Mouse (Mus musculus): ENCODE measurements at regions not wholly inside any gene's neighbourhood (a gene's known extent, or its start where the extent isn't known, plus 50 kb on each side); places are given as distances from the start of the nearest gene placed in this dataset.
A peak's percentile ranks its signal among the peaks of the same experiment; 100 is the strongest.

GRCm38 (mm10) chr8:128003881-128004286, 354.5 kb upstream of the Nrp1 start:
- ATAC-seq (ENCODE audit: insufficient number of reproducible peaks, insufficient read depth, low FRiP score, low read depth), result no peak
- Histone ChIP-seq H3K27me3 (ENCODE audit: control insufficient read depth, insufficient read depth, low read length) (no peaks in the 10 kb centered on the region), H3K4me2 (ENCODE audit: low read length) (no peak overlapping the region), H3K4me1 (ENCODE audit: control insufficient read depth in 2 of 2, insufficient read depth in 2 of 2, low read length in 2 of 2) (peaks cover 0 to 11% of the 10 kb centered on the region in 2 experiments; a peak in 2 of 4 replicates), H3K36me3 (ENCODE audit: control insufficient read depth, insufficient read depth, low read length) (no peaks in the 10 kb centered on the region), H3K9ac (ENCODE audit: low read length) (no peak overlapping the region), H3K9me3 (ENCODE audit: control insufficient read depth, low read length) (no peaks in the 10 kb centered on the region), H3K27ac (replicated peaks in 1 of 2; ENCODE audit: control insufficient read depth in 1 of 2, insufficient read depth in 1 of 2, low read depth in 2 of 2, low read length in 2 of 2) (no peak overlapping the region), H3K4me3 (ENCODE audit: control insufficient read depth in 1 of 2, insufficient read depth in 1 of 2, low read depth in 1 of 2, low read length in 2 of 2) (no peak overlapping the region)
- WGBS, result 79% methylated on average over 3 of the region's 3 CpGs

GRCm38 (mm10) chr8:128009393-128010010, 348.9 kb upstream of the Nrp1 start:
- ATAC-seq (ENCODE audit: insufficient number of reproducible peaks, insufficient read depth, low FRiP score, low read depth), result no peak
- no peak overlapping the region for H3K9ac ChIP-seq (ENCODE audit: low read length)
- no peak overlapping the region for H3K4me3 ChIP-seq (ENCODE audit: control insufficient read depth in 1 of 2, insufficient read depth in 1 of 2, low read depth in 1 of 2, low read length in 2 of 2)
- H3K36me3 ChIP-seq (ENCODE audit: control insufficient read depth, insufficient read depth, low read length), result no peaks in the 10 kb centered on the region
- H3K4me2 ChIP-seq (ENCODE audit: low read length), result no peak overlapping the region
- H3K9me3 ChIP-seq (ENCODE audit: control insufficient read depth, low read length), result no peaks in the 10 kb centered on the region
- H3K4me1 ChIP-seq (ENCODE audit: control insufficient read depth in 2 of 2, insufficient read depth in 2 of 2, low read length in 2 of 2), result peaks cover 0 to 2% of the 10 kb centered on the region in 2 experiments; a peak in 1 of 4 replicates
- 92% methylated on average over 6 of the region's 6 CpGs for WGBS
- H3K27ac ChIP-seq (replicated peaks in 1 of 2; ENCODE audit: control insufficient read depth in 1 of 2, insufficient read depth in 1 of 2, low read depth in 2 of 2, low read length in 2 of 2), result no peak overlapping the region
- no peaks in the 10 kb centered on the region for H3K27me3 ChIP-seq (ENCODE audit: control insufficient read depth, insufficient read depth, low read length)

- Histone ChIP-seq H3K9ac (ENCODE audit: low read length) (no peak overlapping the region), H3K4me2 (ENCODE audit: low read length) (no peak overlapping the region), H3K4me3 (ENCODE audit: control insufficient read depth in 1 of 2, insufficient read depth in 1 of 2, low read depth in 1 of 2, low read length in 2 of 2) (no peak overlapping the region), H3K27ac (replicated peaks in 1 of 2; ENCODE audit: control insufficient read depth in 1 of 2, insufficient read depth in 1 of 2, low read depth in 2 of 2, low read length in 2 of 2) (no peak overlapping the region), H3K36me3 (ENCODE audit: control insufficient read depth, insufficient read depth, low read length) (no peaks in the 10 kb centered on the region), H3K9me3 (ENCODE audit: control insufficient read depth, low read length) (no peaks in the 10 kb centered on the region), H3K27me3 (ENCODE audit: control insufficient read depth, insufficient read depth, low read length) (no peaks in the 10 kb centered on the region), H3K4me1 (ENCODE audit: control insufficient read depth in 2 of 2, insufficient read depth in 2 of 2, low read length in 2 of 2) (peaks cover 0 to 3% of the 10 kb centered on the region in 2 experiments; a peak in 2 of 4 replicates)
- 55% methylated on average over 8 of the region's 8 CpGs for WGBS
- no peak for ATAC-seq (ENCODE audit: insufficient number of reproducible peaks, insufficient read depth, low FRiP score, low read depth)
Observed at GRCm38 (mm10) chr8:128017171-128017570, 341.2 kb upstream of the Nrp1 start.

GRCm38 (mm10) chr8:128023661-128024060, 334.7 kb upstream of the Nrp1 start:
- Histone ChIP-seq H3K9ac (ENCODE audit: low read length) (no peak overlapping the region), H3K36me3 (ENCODE audit: control insufficient read depth, insufficient read depth, low read length) (no peaks in the 10 kb centered on the region), H3K9me3 (ENCODE audit: control insufficient read depth, low read length) (no peaks in the 10 kb centered on the region), H3K4me1 (ENCODE audit: control insufficient read depth in 2 of 2, insufficient read depth in 2 of 2, low read length in 2 of 2) (peaks cover 7 to 19% of the 10 kb centered on the region in 2 experiments), H3K4me2 (ENCODE audit: low read length) (no peak overlapping the region), H3K27ac (replicated peaks in 1 of 2; ENCODE audit: control insufficient read depth in 1 of 2, insufficient read depth in 1 of 2, low read depth in 2 of 2, low read length in 2 of 2) (no peak overlapping the region), H3K4me3 (ENCODE audit: control insufficient read depth in 1 of 2, insufficient read depth in 1 of 2, low read depth in 1 of 2, low read length in 2 of 2) (no peak overlapping the region), H3K27me3 (ENCODE audit: control insufficient read depth, insufficient read depth, low read length) (no peaks in the 10 kb centered on the region)
- 63% methylated on average over 2 of the region's 2 CpGs for WGBS
- no peak for ATAC-seq (ENCODE audit: insufficient number of reproducible peaks, insufficient read depth, low FRiP score, low read depth)

GRCm38 (mm10) chr8:128024774-128025222, 333.6 kb upstream of the Nrp1 start:
- Histone ChIP-seq H3K36me3 (ENCODE audit: control insufficient read depth, insufficient read depth, low read length) (no peaks in the 10 kb centered on the region), H3K27me3 (ENCODE audit: control insufficient read depth, insufficient read depth, low read length) (no peaks in the 10 kb centered on the region), H3K4me1 (ENCODE audit: control insufficient read depth in 2 of 2, insufficient read depth in 2 of 2, low read length in 2 of 2) (peaks cover 7 to 19% of the 10 kb centered on the region in 2 experiments), H3K9ac (ENCODE audit: low read length) (no peak overlapping the region), H3K9me3 (ENCODE audit: control insufficient read depth, low read length) (no peaks in the 10 kb centered on the region), H3K4me2 (ENCODE audit: low read length) (peak overlapping the region; percentile 2; the same call in 1 of the 2 replicates), H3K27ac (replicated peaks in 1 of 2; ENCODE audit: control insufficient read depth in 1 of 2, insufficient read depth in 1 of 2, low read depth in 2 of 2, low read length in 2 of 2) (peak overlapping the region; percentile 64 to 83), H3K4me3 (ENCODE audit: control insufficient read depth in 1 of 2, insufficient read depth in 1 of 2, low read depth in 1 of 2, low read length in 2 of 2) (no peak overlapping the region)
- ATAC-seq (ENCODE audit: insufficient number of reproducible peaks, insufficient read depth, low FRiP score, low read depth), result peak; percentile 54
- no CpG with 5 or more reads among the region's 2 CpGs for WGBS

- Histone ChIP-seq H3K4me1 (ENCODE audit: control insufficient read depth in 2 of 2, insufficient read depth in 2 of 2, low read length in 2 of 2) (peaks cover 7 to 19% of the 10 kb centered on the region in 2 experiments), H3K4me3 (ENCODE audit: control insufficient read depth in 1 of 2, insufficient read depth in 1 of 2, low read depth in 1 of 2, low read length in 2 of 2) (no peak overlapping the region), H3K4me2 (ENCODE audit: low read length) (peak overlapping the region; percentile 2; the same call in 1 of the 2 replicates), H3K27me3 (ENCODE audit: control insufficient read depth, insufficient read depth, low read length) (no peaks in the 10 kb centered on the region), H3K36me3 (ENCODE audit: control insufficient read depth, insufficient read depth, low read length) (no peaks in the 10 kb centered on the region), H3K9ac (ENCODE audit: low read length) (no peak overlapping the region), H3K9me3 (ENCODE audit: control insufficient read depth, low read length) (no peaks in the 10 kb centered on the region), H3K27ac (replicated peaks in 1 of 2; ENCODE audit: control insufficient read depth in 1 of 2, insufficient read depth in 1 of 2, low read depth in 2 of 2, low read length in 2 of 2) (peak overlapping the region; percentile 3 to 83)
- WGBS, result 38% methylated on average over 7 of the region's 7 CpGs
- ATAC-seq (ENCODE audit: insufficient number of reproducible peaks, insufficient read depth, low FRiP score, low read depth), result peak; percentile 77
Observed at GRCm38 (mm10) chr8:128025251-128025856, 333.1 kb upstream of the Nrp1 start.

GRCm38 (mm10) chr8:128026981-128027380, 331.4 kb upstream of the Nrp1 start:
- no peaks in the 10 kb centered on the region for H3K9me3 ChIP-seq (ENCODE audit: control insufficient read depth, low read length)
- no peak overlapping the region for H3K9ac ChIP-seq (ENCODE audit: low read length)
- no peak for ATAC-seq (ENCODE audit: insufficient number of reproducible peaks, insufficient read depth, low FRiP score, low read depth)
- H3K36me3 ChIP-seq (ENCODE audit: control insufficient read depth, insufficient read depth, low read length), result no peaks in the 10 kb centered on the region
- no peak overlapping the region for H3K4me2 ChIP-seq (ENCODE audit: low read length)
- no peaks in the 10 kb centered on the region for H3K27me3 ChIP-seq (ENCODE audit: control insufficient read depth, insufficient read depth, low read length)
- H3K4me3 ChIP-seq (ENCODE audit: control insufficient read depth in 1 of 2, insufficient read depth in 1 of 2, low read depth in 1 of 2, low read length in 2 of 2), result no peak overlapping the region
- no peak overlapping the region for H3K27ac ChIP-seq (replicated peaks in 1 of 2; ENCODE audit: control insufficient read depth in 1 of 2, insufficient read depth in 1 of 2, low read depth in 2 of 2, low read length in 2 of 2)
- WGBS, result 80% methylated on average over 2 of the region's 2 CpGs
- H3K4me1 ChIP-seq (ENCODE audit: control insufficient read depth in 2 of 2, insufficient read depth in 2 of 2, low read length in 2 of 2), result peaks cover 10 to 19% of the 10 kb centered on the region in 2 experiments
